Mouse (Mus musculus) MN1 (cell line): ENCODE results near the gene Cdc20.

Experiments
- DNase-seq: peaks from one replicate; pipeline ENCODE4 v3.0.0-alpha.2; 2016; ENCODE audit warnings: low spot score

Cdc20 gene

DNA sequence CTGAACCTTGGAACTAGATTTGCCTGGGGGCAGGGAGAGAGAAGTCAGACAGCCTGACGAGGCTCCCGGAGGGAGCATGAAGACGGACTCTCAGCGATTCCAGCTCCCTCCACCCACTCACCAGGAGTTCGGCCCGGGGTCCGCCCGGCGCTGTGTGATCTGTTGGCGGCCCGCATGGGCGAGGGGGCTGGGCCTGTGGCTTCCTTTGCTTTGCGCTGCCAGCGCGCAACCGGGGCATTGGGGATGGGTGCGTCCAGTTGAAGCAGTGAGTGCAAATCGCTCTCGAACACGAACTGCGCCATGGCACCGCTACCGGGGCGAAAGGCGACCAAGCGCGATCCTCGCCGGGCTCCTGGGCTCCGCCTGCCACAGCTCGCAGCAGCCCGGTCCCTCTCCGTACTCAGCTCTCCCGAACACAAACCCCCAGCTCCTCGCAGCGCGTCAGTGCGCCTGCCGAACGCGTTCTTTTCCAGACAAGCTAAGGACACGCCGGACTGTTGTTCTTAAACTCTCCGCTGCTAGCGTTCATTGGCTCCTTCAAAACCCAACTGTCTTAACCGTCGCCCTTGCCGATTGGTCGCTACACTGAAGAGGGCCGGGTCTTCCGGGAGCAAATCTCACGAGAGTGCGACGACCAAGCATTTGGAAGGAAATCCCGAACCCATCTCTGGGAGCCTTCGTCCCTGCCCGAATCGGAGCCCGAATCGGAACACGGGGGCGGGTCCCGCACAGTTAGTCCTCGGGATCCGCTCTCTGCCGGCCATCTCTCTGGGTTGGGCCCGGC lies at the start of gene Cdc20:
Cdc20 (minus strand) TSS at position 533 of the 784 bp plus-strand sequence.
- peak; percentile 92 for DNase-seq

DNA sequence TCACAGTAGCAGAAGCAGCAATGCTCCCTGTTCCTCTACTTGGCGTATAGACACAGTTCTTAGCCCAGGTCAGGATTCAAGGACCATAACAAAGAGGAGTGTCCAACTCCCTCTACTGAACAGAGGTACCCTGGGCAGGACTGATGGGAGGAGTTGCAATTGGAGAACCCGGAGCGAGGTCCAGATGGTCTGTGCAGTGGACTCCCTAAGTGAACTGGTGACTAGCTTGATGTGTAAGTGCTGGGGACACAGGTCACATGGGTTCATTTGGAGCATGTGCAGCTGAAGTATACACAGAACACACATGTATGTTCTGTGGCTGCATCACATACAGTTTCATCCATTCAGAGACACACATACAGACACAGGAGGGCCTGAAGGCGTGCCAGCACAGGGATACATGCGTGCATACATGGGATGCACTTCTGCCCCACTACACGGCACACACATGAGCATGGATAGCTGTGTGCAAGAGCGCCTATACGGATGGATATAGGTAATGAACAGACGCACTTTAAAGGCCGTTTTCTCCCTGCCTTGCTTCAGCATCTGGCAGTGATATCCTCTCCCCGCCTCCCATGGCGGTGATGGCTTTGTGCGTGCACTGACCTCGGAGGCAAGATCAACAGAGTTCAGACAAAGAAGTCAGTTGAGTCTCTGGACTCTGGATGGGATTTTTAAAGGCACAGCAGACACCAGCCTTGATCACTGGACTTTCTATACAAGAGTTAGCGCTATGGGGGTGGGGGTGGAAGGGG lies 39.8 kb upstream of the Cdc20 start:
- DNase-seq, result no peak

DNA sequence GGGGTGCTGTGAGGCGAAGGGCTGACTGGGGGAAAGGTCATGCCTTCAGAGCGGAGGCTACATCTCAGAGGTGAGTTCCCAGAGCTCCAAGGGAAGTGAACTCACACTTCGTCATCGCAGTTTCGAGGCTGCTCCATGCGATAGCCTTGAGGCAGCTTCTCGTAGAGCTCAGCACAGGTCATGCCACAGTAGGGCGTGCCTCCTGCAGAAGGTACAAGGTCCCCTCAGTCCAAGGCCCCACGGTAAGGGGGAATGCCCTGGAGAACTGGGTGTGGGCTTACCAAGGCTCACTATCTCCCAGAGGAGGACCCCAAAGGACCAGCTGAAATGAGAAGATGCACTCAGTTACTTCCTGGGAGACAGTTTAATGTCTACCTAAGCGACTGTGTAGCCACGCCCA lies 35.5 kb upstream of the Cdc20 start:
- no peak for DNase-seq

DNA sequence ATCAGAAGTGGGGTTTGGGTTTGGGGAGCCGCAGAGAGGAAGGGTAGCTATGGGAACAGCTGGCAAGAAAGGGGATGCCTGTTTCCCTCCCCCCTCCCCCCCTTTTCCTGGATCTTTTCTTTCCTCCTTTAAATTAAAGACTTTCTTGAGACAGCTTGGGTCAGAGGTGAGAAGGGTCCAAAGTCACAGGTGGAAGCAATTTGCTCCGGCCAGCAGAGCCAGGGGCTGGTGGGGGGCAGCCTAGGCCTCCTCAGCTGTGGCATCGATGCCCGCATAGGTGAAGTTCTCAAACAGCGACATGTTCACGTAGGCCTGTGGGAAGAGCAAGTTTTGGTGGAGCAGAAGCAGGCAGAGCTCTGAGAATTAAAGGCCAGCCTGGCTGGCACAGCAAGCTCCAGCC lies 34.1 kb upstream of the Cdc20 start:
- no peak for DNase-seq

DNA sequence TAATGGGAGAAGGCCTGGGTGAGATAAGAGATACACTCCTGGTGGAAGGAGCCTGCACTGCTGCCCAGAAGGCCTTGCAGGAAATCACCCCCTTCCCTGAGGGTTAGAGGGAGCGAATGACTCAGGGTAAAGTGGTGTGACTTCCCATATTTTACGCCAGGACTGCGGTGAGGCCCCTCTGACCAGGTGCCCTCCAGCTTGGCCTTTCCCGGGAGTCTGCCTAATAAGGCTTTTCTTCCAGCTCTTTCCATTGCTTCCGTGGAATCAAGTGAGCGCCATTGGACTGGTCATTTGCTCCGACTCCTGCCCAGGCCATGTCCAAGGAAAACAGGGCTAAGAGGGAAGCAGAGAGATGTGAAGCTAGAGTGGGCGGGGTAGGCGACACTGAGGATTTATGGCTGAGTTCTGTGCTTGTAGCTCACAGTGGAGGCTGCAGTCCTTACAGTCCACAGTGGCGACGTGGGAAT lies 28.6 kb upstream of the Cdc20 start:
- DNase-seq, result peak; percentile 76

DNA sequence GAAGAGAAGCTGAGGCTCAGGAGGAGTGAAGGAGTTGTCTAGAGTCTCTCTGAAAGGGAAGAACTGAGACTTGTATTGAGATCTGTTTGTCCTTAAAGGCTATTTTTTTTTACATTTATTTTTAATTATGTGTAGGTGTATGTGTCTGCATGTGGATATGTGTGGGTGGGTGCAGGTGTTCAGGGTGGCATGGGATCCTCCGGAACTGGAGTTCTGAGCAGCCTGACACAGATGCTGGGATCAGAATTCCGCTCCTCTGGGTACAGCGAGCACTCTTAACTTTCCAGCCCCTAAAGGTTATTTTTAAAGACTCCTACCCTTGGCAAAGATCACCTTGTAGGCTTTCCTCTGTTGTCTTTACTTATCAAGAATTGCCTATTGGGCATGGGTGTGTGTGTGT lies 27.8 kb upstream of the Cdc20 start:
- no peak for DNase-seq

DNA sequence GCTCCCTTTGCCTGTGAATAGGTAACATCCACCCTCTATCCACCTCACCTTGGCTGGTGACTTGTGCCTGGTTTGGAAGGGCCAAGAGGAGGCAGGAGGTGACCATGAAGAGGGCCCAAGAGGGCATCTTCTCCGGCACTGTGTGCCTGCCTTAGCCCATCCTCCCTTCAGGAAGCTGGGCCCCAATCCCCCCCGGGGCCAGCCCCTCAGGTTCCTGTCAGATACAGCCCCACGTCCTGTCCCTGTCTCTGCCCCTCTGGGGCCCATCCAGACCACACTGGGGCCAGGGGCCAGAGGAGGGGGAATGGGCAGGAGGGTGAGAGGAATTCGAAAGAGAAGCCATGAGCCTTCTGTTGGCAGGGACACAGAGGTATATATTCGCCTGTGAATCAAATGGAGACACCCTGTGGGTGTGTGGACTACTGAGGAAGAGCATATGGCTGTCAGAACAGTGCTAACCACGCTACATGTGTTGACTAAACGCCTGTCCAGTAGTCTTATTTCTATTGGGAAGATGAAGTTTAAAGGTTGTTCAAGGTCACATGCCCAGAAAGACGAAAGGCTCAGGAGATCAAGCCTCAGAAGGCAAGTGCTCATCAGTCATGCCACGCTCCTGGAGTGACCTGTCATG lies 20.3 kb upstream of the Cdc20 start, which contains the start of gene Mpl:
Mpl (minus strand) TSS at position 169 of the 631 bp plus-strand sequence.
- DNase-seq, result no peak

DNA sequence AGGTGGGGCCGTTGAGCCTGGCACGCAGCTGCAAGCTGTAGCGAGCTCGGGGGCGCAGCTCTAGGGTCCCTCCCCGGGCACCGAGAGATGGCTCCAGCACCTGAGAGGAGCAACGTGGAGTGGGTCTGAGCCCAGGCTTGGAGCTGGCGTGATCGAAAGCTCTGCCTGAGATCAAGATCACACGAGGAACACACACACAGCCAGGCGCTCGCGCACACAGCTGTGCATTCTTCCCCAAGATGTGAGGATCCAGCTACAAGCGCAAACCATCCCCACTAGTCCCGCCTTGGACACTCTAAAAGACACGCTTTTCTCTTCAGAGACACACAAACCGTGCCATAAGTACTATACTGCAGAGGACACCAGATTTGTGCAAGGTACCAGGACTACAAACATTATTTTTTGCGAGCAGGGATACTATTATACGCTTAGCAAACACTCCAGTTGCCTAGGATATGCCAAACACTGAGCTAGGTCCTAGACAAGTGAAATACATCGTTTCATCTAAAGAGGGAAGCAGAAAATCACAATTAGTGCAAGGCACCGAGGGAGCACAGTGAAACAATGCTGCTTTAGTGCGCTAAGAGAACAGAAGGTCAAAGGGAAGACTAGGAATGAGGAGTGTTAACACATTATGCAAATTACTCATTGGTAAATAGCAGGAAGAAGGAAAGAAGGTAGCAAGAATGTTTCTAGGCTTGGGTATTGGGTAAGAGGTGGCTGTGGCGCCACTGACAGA lies 9.4 kb upstream of the Cdc20 start:
- DNase-seq, result peak; percentile 18

DNA sequence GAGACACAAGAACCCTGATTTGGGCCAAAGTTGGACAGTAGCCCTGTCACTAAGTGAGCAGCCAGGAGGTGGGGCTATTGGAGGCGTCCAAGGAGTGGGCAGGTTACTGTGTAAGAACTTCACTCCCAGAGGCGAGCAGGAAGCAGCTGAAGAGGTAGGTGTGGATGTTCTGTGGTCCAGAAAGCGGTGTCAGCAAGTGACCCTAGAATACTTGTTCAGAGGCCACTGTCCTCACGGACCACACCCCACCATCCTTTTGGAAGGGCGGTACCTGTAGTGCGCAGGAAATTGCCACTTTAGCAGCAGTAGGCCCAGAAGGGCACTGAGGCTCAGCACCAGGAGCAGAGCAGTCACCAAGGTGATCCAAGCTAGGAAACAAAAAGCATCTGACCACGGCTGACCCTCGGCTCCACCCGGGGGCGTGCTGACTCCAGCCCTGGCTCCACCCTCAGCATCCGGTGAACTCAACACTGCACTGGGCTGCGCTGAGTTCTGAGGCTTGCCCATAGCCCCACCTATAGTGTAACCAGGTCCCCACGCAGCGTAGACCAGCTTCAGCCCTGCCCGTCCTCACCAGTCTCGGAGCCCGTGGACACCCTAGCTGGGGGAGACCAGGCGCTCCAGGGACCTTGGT lies 8.7 kb upstream of the Cdc20 start:
- peak; percentile 57 for DNase-seq

DNA sequence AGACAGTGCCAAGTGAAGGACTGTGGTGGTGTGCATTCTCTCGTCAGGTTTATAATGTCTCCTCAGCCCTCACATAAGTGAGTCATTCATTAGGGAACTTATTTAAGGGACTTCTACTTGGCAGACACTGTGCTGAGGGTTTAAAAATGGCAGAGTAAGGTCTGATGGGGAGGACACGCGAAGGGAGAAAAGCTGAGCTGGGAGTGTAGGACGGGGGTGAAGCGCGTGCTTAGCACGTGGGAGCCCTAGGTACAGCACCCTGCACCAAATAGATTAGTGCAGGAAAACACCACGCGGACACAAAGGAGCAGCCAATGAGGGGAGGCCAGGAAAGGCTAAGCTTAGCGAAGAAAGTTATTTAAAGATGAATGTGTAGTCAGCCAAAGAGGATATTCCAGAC lies 7.9 kb upstream of the Cdc20 start:
- no peak for DNase-seq

DNA sequence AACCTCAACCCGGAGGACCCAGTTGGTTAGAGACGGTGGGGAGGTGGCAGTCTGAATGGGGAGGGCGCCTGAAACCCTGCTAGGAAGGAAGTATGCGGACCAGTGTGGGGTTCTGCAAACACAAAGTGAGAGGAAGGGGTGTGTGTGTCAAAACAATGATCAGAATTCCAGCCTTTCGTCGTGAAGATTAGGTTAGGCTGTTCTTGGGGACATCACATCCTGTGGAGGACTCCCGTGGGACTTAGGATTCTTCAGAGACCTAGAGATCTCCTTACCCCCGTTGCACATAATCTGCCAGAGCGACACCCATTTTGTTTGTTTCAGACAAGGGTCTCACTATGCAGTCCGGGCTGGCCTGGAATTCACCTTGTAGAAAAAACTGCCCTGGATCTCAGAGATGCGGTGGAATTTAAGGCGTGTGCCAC lies 689 bp upstream of the Cdc20 start:
- DNase-seq, result no peak

DNA sequence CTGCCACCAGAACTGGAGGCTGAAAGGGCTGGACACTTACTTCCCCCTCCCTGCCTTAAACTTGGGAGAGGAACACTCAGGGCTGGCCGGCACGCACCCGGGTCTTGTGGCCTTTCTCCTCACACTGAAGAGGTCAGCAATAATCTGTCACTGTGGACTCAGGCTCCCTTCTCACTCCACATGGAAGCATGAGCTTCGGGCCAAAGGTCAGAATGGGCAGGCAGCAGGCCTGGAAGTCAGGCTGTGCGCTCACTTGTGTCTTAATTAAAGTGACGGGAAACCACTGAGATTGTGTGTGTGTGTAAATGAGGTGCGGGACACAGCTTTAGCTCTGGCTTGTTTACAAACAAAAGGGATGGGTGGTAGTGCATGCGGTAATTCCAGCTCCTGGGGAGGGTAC lies 4.8 kb downstream of the Cdc20 start:
- no peak for DNase-seq

DNA sequence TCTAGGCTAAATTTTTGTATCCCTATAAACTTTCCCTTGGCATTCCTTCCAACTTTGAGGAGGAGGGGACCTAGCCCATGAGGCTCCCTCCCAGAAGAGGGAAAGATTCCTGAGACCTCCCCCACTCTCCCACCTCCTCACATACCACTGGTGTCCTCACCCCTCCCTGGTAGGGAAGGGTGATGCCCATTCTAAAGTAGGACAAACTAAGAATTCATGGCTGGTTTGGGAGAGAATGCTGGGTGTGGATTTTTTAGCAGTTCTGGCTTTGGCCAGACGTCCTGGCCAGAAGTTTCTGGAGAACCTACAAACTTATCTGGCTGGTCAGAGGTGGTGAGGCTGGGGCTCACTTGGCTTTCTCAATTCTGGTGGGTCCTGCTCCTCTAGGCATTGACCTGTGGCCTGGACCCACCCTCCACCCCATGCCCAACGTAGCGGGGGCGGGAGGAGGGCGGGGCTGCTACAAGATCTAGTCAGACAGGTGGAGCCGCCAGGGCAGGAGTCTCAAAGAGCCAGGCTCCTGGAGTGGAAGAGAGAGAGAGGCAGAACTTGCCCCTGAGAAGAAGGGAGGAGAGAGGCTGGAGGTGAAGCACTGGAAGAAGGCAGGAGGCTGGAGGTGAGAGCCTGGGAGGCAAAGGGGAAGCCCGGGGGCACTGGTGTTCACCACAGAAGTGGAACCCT lies 7.8 kb downstream of the Cdc20 start:
- DNase-seq, result no peak

DNA sequence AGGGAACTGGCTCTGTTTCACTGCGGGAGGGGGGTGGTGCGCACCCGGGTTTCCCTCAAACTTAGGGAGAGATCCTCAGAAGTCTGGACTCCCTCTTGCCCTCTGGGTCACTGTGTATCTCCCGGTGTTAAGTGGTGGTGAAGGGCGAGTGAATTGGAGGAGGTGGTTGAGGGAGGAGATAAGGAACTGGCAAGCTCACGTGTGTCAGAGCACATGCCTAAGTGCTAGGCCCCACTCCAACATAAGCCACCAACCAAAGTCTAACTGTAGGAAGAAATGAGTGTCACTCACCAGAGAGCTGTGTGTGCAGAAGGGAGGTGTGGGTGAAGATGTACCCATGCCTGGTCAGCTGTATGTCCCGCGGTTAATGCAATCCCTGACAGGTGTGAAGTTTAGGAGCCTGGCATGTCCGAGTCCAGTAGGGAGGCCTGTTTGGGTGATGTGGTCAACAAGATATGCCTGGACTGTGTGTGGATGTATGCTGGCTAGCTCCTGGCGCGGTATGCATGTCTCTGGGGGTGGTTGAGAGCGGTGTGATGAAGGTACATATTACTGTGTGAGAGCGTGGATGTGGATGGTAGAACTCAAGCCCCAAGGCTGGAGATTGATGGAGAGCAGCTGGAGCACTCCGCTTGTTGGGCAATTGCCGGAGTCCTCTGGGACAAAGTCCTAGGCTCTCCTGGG lies 8.5 kb downstream of the Cdc20 start:
- no peak for DNase-seq

DNA sequence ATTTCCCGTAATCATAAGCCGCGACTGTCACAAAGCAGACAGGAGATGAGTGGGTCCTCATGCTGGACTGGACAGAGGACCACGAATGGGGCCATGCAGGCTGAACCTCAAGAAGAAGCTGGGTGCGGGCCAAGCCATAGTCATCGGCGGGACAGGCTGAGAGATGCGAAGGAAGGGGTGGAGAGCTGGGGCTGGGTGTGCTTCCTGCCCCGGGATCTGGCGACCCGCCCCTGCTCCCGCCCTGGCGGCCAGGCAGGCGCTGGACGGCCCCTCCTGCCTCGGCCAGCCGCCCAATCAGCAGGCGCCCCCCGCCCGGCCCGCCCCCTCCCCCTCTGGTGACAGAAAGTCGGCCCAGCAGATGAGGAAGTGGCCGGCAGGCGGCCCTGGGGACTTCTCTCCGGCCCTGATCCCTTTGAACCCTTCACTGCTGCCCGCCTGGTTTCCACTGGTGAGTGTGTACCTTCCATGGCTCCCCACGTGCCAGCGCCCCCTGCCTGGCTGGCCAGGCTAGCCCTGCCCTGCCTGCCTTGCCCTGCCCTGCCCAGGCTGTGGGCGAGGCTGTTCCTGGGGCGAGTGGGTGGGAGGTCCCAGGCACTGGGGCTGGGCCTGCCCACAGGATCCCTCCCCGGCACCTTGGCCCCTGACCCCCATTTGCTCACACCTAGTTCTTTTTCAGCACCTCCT lies 9.2 kb downstream of the Cdc20 start, which contains the start of gene Elovl1:
Elovl1 (plus strand) TSS at position 326 of the 684 bp plus-strand sequence.
- DNase-seq, result peak; percentile 85

DNA sequence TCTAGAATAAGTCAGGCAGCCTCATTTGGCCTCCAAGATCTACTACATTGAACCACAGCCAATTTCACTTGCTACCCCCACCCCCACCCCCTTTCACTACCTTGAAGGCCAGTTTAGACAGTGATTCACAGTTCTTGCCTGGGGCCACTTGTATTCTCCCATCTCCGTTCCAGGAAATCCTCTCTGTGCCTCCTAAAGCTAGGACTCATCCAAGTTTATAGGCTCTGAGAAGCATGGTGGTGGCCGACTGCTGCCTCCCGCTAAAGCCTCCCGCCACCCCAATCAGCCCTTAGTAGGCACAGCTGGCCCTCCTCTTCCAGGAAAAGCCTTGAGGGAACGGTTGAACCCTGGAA lies 9.8 kb downstream of the Cdc20 start:
- peak; percentile 19 for DNase-seq

DNA sequence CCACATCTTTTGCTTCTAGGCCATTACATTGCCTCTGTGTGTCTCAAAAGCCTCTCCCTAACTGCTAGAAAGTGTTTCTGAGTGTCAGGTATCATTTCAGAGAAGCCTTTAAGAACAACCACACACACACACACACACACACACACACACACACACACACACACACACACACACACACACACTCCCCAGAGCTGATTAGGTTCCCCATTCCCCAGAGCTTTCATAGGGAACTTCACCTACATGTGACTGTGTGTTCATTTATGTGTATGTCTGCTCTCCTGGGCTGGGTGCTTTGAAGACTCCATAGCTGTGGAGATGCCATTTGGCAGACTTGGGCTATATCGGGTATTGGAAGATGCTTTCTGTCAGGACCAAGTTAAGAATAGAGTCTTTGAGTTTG lies 11.8 kb downstream of the Cdc20 start:
- DNase-seq, result no peak

DNA sequence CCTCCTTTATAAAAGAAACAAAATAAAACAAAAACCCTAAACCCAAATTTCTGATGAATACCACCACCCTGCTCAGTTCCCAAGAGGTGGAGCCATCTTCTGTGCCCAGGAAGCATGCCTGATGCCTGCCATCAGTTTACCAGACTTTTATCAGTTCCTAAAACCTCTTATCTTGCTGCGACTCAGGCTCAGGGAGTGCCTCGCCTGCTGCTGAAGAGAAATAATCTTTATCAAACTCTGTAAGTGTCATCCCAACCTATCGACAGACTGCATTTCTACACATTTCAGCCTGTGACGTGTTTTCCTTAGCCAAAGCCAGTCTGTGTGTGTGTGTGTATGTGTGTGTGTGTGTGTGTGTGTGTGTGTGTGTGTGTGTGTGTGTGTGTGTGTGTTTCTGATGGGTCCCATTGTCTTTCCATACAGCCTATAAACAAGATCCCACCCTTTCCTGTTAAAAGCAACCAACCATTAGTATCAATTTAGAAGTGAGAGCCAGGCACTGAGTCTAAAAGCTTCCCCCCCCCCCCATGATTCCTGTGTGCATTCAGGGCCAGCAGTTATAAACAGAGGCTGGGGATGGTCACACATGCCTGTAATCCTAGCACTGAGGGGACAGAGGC lies 12.5 kb downstream of the Cdc20 start:
- DNase-seq, result no peak

DNA sequence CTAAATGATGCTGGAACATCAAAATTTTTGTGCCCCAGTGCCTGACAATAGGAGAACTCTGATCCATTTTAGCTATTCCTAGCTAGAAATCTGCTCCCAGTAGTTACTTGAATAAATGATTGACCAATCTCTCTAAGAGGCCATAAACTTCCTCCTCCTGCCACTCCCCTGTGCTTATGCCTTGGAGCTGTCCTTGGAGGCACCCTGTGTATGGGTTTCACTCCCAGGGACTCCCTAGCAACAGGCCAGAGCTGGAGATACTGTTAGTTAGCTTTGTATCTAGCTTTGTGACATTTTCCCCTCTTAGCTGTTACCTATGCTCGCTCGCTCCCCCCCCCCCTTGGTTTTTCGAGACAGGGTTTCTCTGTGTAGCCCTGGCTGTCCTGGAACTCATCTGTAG lies 15.8 kb downstream of the Cdc20 start:
- no peak for DNase-seq
